Mouse (Mus musculus) embryonic facial prominence, embryonic 15.5 days (tissue): ENCODE measurements around the gene Sfn. TPM values are rescaled to one million over a fixed set of nuclear protein-coding genes. Genes with fewer than 3 reads are reported as not detected.

Experiments used
- ATAC-seq: fragments of 200-750 bp; cut with Nextera tagmentation; 2 replicates; pipeline ENCODE4 v1.8.0; 2017; ENCODE audit warnings: low read depth, moderate TSS enrichment; ENCODE audit not compliant: insufficient number of reproducible peaks, low FRiP score, low TSS enrichment
- H3K27ac ChIP-seq: fragments of 300-500 bp; sonication (generic); replicated peaks from 2 replicates; pipeline ENCODE4 v1.5.1; 2015; ENCODE audit warnings: mild to moderate bottlenecking, inconsistent platforms
- H3K27me3 ChIP-seq: fragments of 300-500 bp; sonication (generic); 2 replicates; pipeline ENCODE4 v1.6.1; 2015; ENCODE audit warnings: inconsistent platforms
- H3K36me3 ChIP-seq: fragments of 300-500 bp; sonication (generic); 2 replicates; pipeline ENCODE4 v1.6.1; 2015; ENCODE audit warnings: mild to moderate bottlenecking, inconsistent platforms
- H3K4me1 ChIP-seq: fragments of 300-500 bp; sonication (generic); 2 replicates; pipeline ENCODE4 v1.6.1; 2015; ENCODE audit warnings: inconsistent platforms
- H3K4me2 ChIP-seq: fragments of 300-500 bp; sonication (generic); replicated peaks from 2 replicates; pipeline ENCODE4 v1.6.1; 2015; ENCODE audit warnings: mild to moderate bottlenecking, inconsistent platforms
- H3K4me3 ChIP-seq: fragments of 300-500 bp; sonication (generic); replicated peaks from 2 replicates; pipeline ENCODE4 v1.5.1; 2015; ENCODE audit warnings: mild to moderate bottlenecking, inconsistent platforms
- H3K9ac ChIP-seq: fragments of 300-500 bp; sonication (generic); 2 replicates; pipeline ENCODE4 v1.6.1; 2015; ENCODE audit warnings: inconsistent platforms
- H3K9me3 ChIP-seq: fragments of 300-500 bp; sonication (generic); replicated peaks from 2 replicates; pipeline ENCODE4 v1.6.1; 2016; ENCODE audit warnings: inconsistent platforms
- WGBS: fragments of 180-500 bp; shearing (Covaris S2); methylation state at CpG from one replicate; pipeline ENCODE4 v1.1.7; 2015; 5-methylcytosine and 5-hydroxymethylcytosine counted together
- microRNA-seq: library from miRNA; unstranded; fragments of <30 nt; microRNA quantifications from one replicate; pipeline ENCODE4, GENCODE M21; 2016; ENCODE audit warnings: borderline number of aligned reads
- polyA plus RNA-seq: library from polyadenylated mRNA; unstranded; fragments of >200 nt; fragmentation: Nextera tagmentation; extraction: Ambion mirVana; gene quantifications from 2 replicates; pipeline ENCODE4 v1.2.1, GENCODE M21; 2015

Gene Sfn
- polyA plus RNA-seq, 1 experiment from 2014 or later: 362 TPM

DNA sequence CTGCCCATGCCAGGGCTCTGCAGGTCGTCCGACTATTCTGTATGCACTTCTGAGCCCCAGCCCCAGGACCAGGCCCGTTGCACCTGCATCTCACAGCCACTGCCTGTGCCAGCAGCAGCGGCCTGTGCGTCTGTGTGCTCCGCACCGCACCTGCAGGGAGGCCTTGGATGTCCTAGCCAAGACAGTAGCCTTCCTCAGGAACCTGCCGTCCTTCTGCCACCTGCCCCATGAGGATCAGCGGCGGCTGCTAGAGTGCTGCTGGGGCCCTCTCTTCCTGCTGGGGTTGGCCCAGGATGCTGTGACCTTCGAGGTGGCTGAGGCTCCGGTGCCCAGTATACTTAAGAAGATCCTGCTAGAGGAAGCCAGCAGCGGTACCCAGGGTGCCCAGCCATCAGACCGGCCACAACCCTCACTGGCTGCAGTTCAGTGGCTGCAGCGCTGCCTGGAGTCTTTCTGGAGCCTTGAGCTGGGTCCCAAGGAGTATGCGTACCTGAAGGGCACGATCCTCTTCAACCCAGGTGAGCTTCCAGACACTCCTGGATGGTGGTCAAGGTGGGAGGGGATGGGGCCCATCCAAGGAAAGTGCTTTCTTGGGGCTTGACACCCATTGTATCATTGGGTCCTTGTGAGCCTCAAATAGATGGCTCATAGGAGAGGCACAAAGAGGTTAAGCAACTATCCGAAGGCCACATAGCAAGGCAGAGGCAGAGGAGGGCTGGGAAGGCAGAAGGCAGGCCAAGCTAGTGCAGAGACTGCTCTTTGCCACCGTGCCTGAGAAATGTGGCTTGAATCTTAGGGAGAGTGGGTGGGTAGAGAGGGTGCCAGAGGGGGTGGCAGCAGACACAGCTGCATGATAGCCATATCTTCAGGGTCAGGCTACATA lies 48.3 kb downstream of the Sfn start:
- H3K9ac ChIP-seq: no peak overlapping the region
- no peaks in the 10 kb centered on the region for H3K4me1 ChIP-seq
- no peaks in the 10 kb centered on the region for H3K9me3 ChIP-seq
- H3K4me2 ChIP-seq: no peak overlapping the region
- 75% methylated on average over 19 of the region's 19 CpGs for WGBS
- no peak overlapping the region for H3K4me3 ChIP-seq
- H3K36me3 ChIP-seq: no peaks in the 10 kb centered on the region
- ATAC-seq: no peak
- no peak overlapping the region for H3K27ac ChIP-seq
- H3K27me3 ChIP-seq: peaks cover 10% of the 10 kb centered on the region

GRCm38 (mm10) chr4:133552768-133553447 lies 49.1 kb downstream of the Sfn start, which contains the start of gene Nr0b2:
Nr0b2 (plus strand) TSS chr4:133553376.
- no peaks in the 10 kb centered on the region for H3K9me3 ChIP-seq
- no peaks in the 10 kb centered on the region for H3K4me1 ChIP-seq
- peaks cover 10% of the 10 kb centered on the region for H3K27me3 ChIP-seq
- no peak for ATAC-seq
- WGBS: 65% methylated on average over 10 of the region's 10 CpGs
- no peak within 1 kb of the TSS for H3K4me2 ChIP-seq
- no peak within 1 kb of the TSS for H3K9ac ChIP-seq
- H3K36me3 ChIP-seq: no peaks in the 10 kb centered on the region
- no peak within 1 kb of the TSS for H3K4me3 ChIP-seq
- no peak within 1 kb of the TSS for H3K27ac ChIP-seq

GRCm38 (mm10) chr4:133552029-133552428 lies 49.9 kb downstream of the Sfn start:
- no peaks in the 10 kb centered on the region for H3K4me1 ChIP-seq
- no peak overlapping the region for H3K4me3 ChIP-seq
- no peak overlapping the region for H3K9ac ChIP-seq
- H3K9me3 ChIP-seq: no peaks in the 10 kb centered on the region
- ATAC-seq: no peak
- peaks cover 10% of the 10 kb centered on the region for H3K27me3 ChIP-seq
- no peaks in the 10 kb centered on the region for H3K36me3 ChIP-seq
- H3K4me2 ChIP-seq: no peak overlapping the region
- no peak overlapping the region for H3K27ac ChIP-seq
- 81% methylated on average over 1 of the region's 1 CpGs for WGBS

Small RNAs within 50 kb of the gene (microRNA-seq; reads per million reads assigned to microRNA genes)
- gene Gm23158: not detected

Other genes with a start within 250 kb of the Sfn start
- gene Wdtc1, start 248.7 kb downstream of the Sfn start, polyA plus RNA-seq: 17.0 and 17.2 TPM in 2 replicates
- gene Slc9a1, start 232.5 kb downstream of the Sfn start, polyA plus RNA-seq: 11.0 and 11.2 TPM in 2 replicates
- 9.7 and 11.2 TPM in 2 replicates for gene Tent5b, start 122.0 kb downstream of the Sfn start, polyA plus RNA-seq
- gene Trnp1, start 103.6 kb downstream of the Sfn start, polyA plus RNA-seq: 8.0 and 9.1 TPM in 2 replicates
- gene Kdf1, start 83.2 kb downstream of the Sfn start, polyA plus RNA-seq: 25.4 and 30.2 TPM in 2 replicates
- gene Nudc, start 56.2 kb downstream of the Sfn start, polyA plus RNA-seq: 314 and 355 TPM in 2 replicates
- gene Nr0b2, start 48.8 kb downstream of the Sfn start, polyA plus RNA-seq: 0.15 TPM in 1 of 2 replicates, not detected in the other
- 7.1 and 7.7 TPM in 2 replicates for gene Gpatch3, start 27.4 kb downstream of the Sfn start, polyA plus RNA-seq
- gene Gpn2, start 17.8 kb downstream of the Sfn start, polyA plus RNA-seq: 19.2 and 24.9 TPM in 2 replicates
- 4.6 and 5.4 TPM in 2 replicates for gene Zdhhc18, start 48.0 kb upstream of the Sfn start, polyA plus RNA-seq
- 16.2 and 17.6 TPM in 2 replicates for gene Pigv, start 70.5 kb upstream of the Sfn start, polyA plus RNA-seq
- gene Arid1a, start 154.6 kb upstream of the Sfn start, polyA plus RNA-seq: 26.8 and 29.2 TPM in 2 replicates